Mouse (Mus musculus) cortical plate, adult 2 months (tissue): Measurements from ENCODE around the gene Cbln3.

Source experiments
- CTCF ChIP-seq: fragments of 200-500 bp; IDR thresholded peaks from 2 replicates; pipeline ENCODE4 v1.5.1; 2011; ENCODE audit warnings: mild to moderate bottlenecking, control low read depth, low read length; ENCODE audit not compliant: insufficient read depth; ENCODE audit errors: extremely low read depth
- POLR2A ChIP-seq: fragments of 200-500 bp; IDR thresholded peaks from 2 replicates; pipeline ENCODE4 v1.6.1; 2011; ENCODE audit warnings: mild to moderate bottlenecking, low read length, control low read depth; ENCODE audit not compliant: insufficient read depth; ENCODE audit errors: extremely low read depth

DNA sequence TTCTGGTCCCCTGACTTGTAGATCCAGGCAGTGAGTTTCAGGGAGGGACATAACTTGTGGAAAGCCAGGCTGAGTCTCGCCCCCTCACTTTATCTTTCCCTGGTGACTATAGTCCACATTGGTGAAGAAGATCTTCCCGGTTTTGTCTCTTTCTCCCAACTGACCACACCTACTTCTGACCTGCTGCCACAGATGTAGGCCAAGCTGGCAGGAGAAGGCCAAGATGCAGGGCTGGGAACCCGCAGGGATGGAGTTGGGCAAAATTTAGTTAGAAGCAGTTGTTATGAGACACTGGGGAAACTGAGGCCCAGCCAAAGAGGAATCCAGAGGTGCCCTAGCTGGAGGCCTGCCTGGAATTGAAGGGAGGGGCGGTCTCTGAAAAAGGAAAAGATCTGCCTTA lies 51.1 kb downstream of the Cbln3 start:
- no peak for TF ChIP-seq CTCF
- TF ChIP-seq POLR2A, result no peak
